Mouse (Mus musculus) liver, adult 2 months (tissue): ENCODE measurements around the gene Sorl1. TPM values are rescaled to one million over a fixed set of nuclear protein-coding genes. Genes with fewer than 3 reads are reported as not detected.

Source experiments
- DNase-seq: peaks from one replicate; pipeline ENCODE4 v3.0.0-alpha.2; 2011; ENCODE audit warnings: low read depth, low spot score; ENCODE audit errors: extremely low read depth
- H3K27ac ChIP-seq: fragments of 200-500 bp; replicated peaks from 2 replicates; pipeline ENCODE4 v1.5.1; 2012; ENCODE audit warnings: low read depth, mild to moderate bottlenecking, control low read depth, inconsistent platforms, low read length; ENCODE audit not compliant: insufficient read depth
- H3K27me3 ChIP-seq: fragments of 200-500 bp; 2 replicates; pipeline ENCODE4 v1.6.1; 2012; ENCODE audit warnings: mild to moderate bottlenecking, moderate library complexity, low read length, inconsistent platforms; ENCODE audit not compliant: control insufficient read depth, insufficient read depth
- H3K36me3 ChIP-seq: fragments of 200-500 bp; 2 replicates; pipeline ENCODE4 v1.6.1; 2012; ENCODE audit warnings: low read length, inconsistent platforms; ENCODE audit not compliant: control insufficient read depth, insufficient read depth
- H3K4me1 ChIP-seq: fragments of 200-500 bp; 2 replicates; pipeline ENCODE4 v1.6.1; 2011; ENCODE audit warnings: low read length; ENCODE audit not compliant: control insufficient read depth, insufficient read depth
- H3K4me3 ChIP-seq: fragments of 200-500 bp; 2 replicates; pipeline ENCODE4 v1.5.1; 2011; ENCODE audit warnings: low read depth, mild to moderate bottlenecking, control low read depth, low read length, moderate library complexity; ENCODE audit not compliant: insufficient read depth
- H3K79me2 ChIP-seq: fragments of 200-500 bp; 2 replicates; pipeline ENCODE4 v1.6.1; 2012; ENCODE audit warnings: inconsistent platforms, mild to moderate bottlenecking, low read length, moderate library complexity; ENCODE audit not compliant: control insufficient read depth, insufficient read depth
- H3K9ac ChIP-seq: fragments of 200-500 bp; 2 replicates; pipeline ENCODE4 v1.6.1; 2012; ENCODE audit warnings: low read depth, mild to moderate bottlenecking, control low read depth, inconsistent platforms, low read length
- CTCF ChIP-seq: fragments of 200-500 bp; IDR thresholded peaks from 2 replicates; pipeline ENCODE4 v1.5.1; 2011; ENCODE audit warnings: low read depth, low read length, control low read depth
- POLR2A ChIP-seq: fragments of 200-500 bp; IDR thresholded peaks from 2 replicates; pipeline ENCODE4 v1.6.1; 2011; ENCODE audit warnings: low read length, control low read depth; ENCODE audit not compliant: insufficient read depth; ENCODE audit errors: extremely low read depth
- WGBS: fragments of 180-500 bp; shearing (Covaris S2); methylation state at CpG from one replicate; pipeline ENCODE4 v1.1.7; 2018; 5-methylcytosine and 5-hydroxymethylcytosine counted together
- polyA plus RNA-seq: library from polyadenylated mRNA; depleted of rRNA; stranded (reverse); fragments of >200 nt; gene quantifications from 2 replicates; pipeline ENCODE4 v1.2.3, GENCODE M21; 2012
- total RNA-seq: library from RNA; depleted of rRNA; stranded (reverse); fragments of >200 nt; gene quantifications from 2 replicates; pipeline ENCODE4 v1.2.3, GENCODE M21; 2014

The Sorl1 gene
- total and polyA plus RNA-seq, 2 experiments: 1.4 to 2.3 TPM

DNA sequence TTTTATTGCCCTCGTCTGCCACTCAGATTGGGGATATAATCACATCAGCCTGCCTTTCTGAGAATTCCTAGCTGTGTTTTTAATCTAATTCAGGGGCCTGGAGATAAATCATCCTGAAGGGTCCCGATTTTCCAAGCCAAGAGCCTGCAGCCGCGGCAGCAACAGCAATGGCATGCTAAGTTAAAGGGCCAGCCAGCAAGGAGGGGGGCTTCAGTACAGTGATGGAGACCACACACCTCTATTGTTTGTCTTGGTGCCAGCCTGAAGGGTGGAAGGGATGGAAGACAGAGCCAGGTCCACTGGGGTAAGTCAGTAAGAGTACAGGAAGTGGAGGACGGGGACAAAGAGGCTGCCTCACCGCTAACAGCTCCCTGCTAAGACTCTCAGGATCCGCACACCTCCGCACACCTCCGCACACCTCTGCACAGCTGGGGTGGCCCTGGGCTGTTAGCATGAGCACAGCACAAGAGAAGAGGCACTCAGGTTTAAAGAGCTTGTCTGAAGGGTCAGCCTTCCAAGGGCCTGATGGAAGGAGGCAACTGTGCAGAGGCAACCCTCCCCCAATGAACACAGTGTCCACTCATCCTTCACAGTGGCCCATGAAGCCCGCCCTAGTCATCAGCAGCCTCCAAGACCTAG is 7.6 kb downstream of the Sorl1 start:
- DNase-seq: no peak
- no peak overlapping the region for H3K9ac ChIP-seq
- H3K27me3 ChIP-seq: no peaks in the 10 kb centered on the region
- H3K36me3 ChIP-seq: no peaks in the 10 kb centered on the region
- TF ChIP-seq CTCF: no peak
- no peak for TF ChIP-seq POLR2A
- 86% methylated on average over 10 of the region's 10 CpGs for WGBS
- no peak overlapping the region for H3K27ac ChIP-seq
- no peaks in the 10 kb centered on the region for H3K79me2 ChIP-seq
- no peak overlapping the region for H3K4me3 ChIP-seq
- no peaks in the 10 kb centered on the region for H3K4me1 ChIP-seq

DNA sequence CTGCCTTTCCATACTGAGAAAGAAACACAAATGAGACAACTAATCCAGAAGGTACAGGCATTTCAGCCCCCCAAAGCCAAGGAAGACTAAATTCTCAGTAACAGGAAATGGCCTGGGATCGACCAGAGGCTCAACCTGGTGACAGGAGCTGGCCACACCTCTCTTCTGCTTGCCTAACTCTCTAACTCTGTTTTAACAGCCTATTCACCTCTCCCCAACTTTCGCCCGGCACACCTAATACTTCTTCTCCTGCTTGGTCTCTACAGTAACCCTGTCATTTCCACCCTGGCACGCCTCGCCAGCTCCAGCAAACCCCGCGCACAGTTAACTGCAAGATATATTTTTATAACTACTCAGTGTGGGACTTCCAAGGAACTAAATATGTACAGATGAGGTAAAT is 9.0 kb downstream of the Sorl1 start:
- Histone ChIP-seq H3K9ac (no peak overlapping the region), H3K27me3 (no peaks in the 10 kb centered on the region), H3K4me1 (no peaks in the 10 kb centered on the region), H3K79me2 (no peaks in the 10 kb centered on the region), H3K36me3 (no peaks in the 10 kb centered on the region), H3K4me3 (no peak overlapping the region), H3K27ac (no peak overlapping the region)
- WGBS: 85% methylated on average over 7 of the region's 7 CpGs
- no peak for DNase-seq
- TF ChIP-seq POLR2A: no peak
- TF ChIP-seq CTCF: no peak

GRCm38 (mm10) chr9:42113316-42113715 is 10.8 kb downstream of the Sorl1 start:
- no peak for DNase-seq
- no peak overlapping the region for H3K9ac ChIP-seq
- no peaks in the 10 kb centered on the region for H3K36me3 ChIP-seq
- no peak overlapping the region for H3K4me3 ChIP-seq
- H3K79me2 ChIP-seq: no peaks in the 10 kb centered on the region
- H3K27me3 ChIP-seq: no peaks in the 10 kb centered on the region
- H3K27ac ChIP-seq: no peak overlapping the region
- no peaks in the 10 kb centered on the region for H3K4me1 ChIP-seq
- 82% methylated on average over 5 of the region's 5 CpGs for WGBS
- TF ChIP-seq POLR2A (no peak), CTCF (no peak)

GRCm38 (mm10) chr9:42112691-42113090 is 11.4 kb downstream of the Sorl1 start:
- Histone ChIP-seq H3K4me1 (no peaks in the 10 kb centered on the region), H3K27me3 (no peaks in the 10 kb centered on the region), H3K79me2 (no peaks in the 10 kb centered on the region), H3K27ac (no peak overlapping the region), H3K4me3 (no peak overlapping the region), H3K36me3 (no peaks in the 10 kb centered on the region), H3K9ac (no peak overlapping the region)
- TF ChIP-seq CTCF: no peak
- no peak for TF ChIP-seq POLR2A
- DNase-seq: no peak
- 89% methylated on average over 6 of the region's 6 CpGs for WGBS

DNA sequence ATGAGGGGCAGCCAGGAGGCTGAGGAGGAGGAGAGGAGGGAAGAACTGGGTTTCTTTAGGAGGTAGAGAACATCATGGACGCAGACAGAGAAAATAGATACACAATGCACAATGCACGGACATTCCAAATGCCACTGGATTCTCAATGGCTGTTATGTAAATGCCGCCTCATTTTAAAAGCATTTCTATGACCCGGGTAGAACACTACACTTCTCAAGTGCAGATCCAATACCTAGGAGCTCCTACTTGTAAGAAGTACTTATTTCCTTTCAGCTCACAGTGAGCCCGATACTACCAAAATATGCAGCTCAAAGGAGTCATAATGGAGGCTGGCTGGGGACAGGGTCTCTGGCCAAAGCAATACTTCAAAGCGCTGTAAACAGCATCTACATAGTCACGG is 12.8 kb downstream of the Sorl1 start:
- Histone ChIP-seq H3K27ac (no peak overlapping the region), H3K79me2 (no peaks in the 10 kb centered on the region), H3K9ac (no peak overlapping the region), H3K4me1 (no peaks in the 10 kb centered on the region), H3K36me3 (no peaks in the 10 kb centered on the region), H3K27me3 (no peaks in the 10 kb centered on the region), H3K4me3 (no peak overlapping the region)
- TF ChIP-seq CTCF (no peak), POLR2A (no peak)
- WGBS: 95% methylated on average over 7 of the region's 7 CpGs
- DNase-seq: no peak

- Histone ChIP-seq H3K79me2 (no peaks in the 10 kb centered on the region), H3K4me1 (no peaks in the 10 kb centered on the region), H3K27ac (no peak overlapping the region), H3K9ac (no peak overlapping the region), H3K36me3 (no peaks in the 10 kb centered on the region), H3K27me3 (no peaks in the 10 kb centered on the region), H3K4me3 (no peak overlapping the region)
- TF ChIP-seq POLR2A (no peak), CTCF (no peak)
- DNase-seq: no peak
- WGBS: 75% methylated on average over 9 of the region's 9 CpGs
Observed at GRCm38 (mm10) chr9:42109837-42110451, 14.2 kb downstream of the Sorl1 start.
